Comparison of ENCODE assay signal across 8 mouse cellular contexts in the genomic region with DNA sequence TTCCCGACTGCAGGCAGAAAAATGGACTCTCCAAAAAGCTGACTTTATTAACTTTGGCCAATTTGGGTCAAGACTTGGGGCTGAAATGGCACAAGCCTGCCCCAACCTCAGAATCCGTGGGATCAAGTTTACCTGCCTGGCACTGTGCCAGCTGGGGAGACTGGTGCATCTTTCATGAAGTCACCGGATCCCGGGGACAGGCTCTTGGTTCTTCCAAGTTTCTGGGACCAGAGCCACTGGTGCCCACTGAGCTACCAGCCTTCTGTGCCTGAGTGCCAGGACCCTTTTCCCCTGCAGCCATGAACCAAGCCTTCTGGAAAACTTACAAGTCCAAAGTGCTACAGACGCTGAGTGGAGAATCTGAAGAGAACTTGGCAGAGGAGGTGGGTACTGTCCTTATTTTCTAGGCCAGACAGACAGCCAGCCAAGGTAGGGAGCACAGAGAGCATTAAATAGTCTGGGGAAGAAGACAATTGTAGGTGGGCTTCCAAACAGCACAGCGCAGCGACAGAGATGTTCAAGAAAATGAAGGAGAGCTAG. TPM values are rescaled to one million over a fixed set of nuclear protein-coding genes. Genes with fewer than 3 reads are reported as not detected.
A peak's percentile ranks its signal among the peaks of the same experiment; 100 is the strongest.
DNase-seq lines count a peak whose midpoint lies in the region; ATAC-seq and TF ChIP-seq lines count a peak whose summit lies in the region.

A gene (plus strand): TSS at position 217 of the 540 bp plus-strand sequence.

- TF ChIP-seq CTCF in CH12.LX (conservative IDR thresholded peaks at IDR 0.05 in 1 of 2, IDR thresholded peaks at IDR 0.05 in 1 of 2; ENCODE audit: low read depth in 2 of 2, low read length in 2 of 2): no peak

- ATAC-seq in forebrain, embryonic 12.5 days (ENCODE audit: low FRiP score): no peak
- no peak for ATAC-seq in limb, embryonic 15.5 days (ENCODE audit: insufficient number of reproducible peaks, low FRiP score, low TSS enrichment, low read depth)

- WGBS in forebrain, embryonic 12.5 days: 77% methylated on average over 7 of the region's 7 CpGs
- 68% methylated on average over 7 of the region's 7 CpGs for WGBS in limb, embryonic 15.5 days

- peaks cover 7 to 17% of the 10 kb centered on the region in 2 experiments for H3K36me3 ChIP-seq in CH12.LX (replicated peaks in 1 of 2; ENCODE audit: control insufficient read depth in 1 of 2, insufficient read depth in 1 of 2, low read length in 1 of 2)
- H3K36me3 ChIP-seq in forebrain, embryonic 12.5 days (replicated peaks): peaks cover 6% of the 10 kb centered on the region; the same call in 1 of the 2 replicates
- H3K36me3 ChIP-seq in limb, embryonic 15.5 days: no peaks in the 10 kb centered on the region

- no peak for TF ChIP-seq RAD21 in CH12.LX (IDR thresholded peaks at IDR 0.05; ENCODE audit: low read depth, low read length)

- peaks cover 9 to 24% of the 10 kb centered on the region in 2 experiments; a peak in 3 of 4 replicates for H3K4me1 ChIP-seq in CH12.LX (ENCODE audit: control insufficient read depth in 1 of 2, insufficient read depth in 2 of 2)
- H3K4me1 ChIP-seq in forebrain, embryonic 12.5 days: peaks cover 49% of the 10 kb centered on the region
- H3K4me1 ChIP-seq in limb, embryonic 15.5 days: peaks cover 45% of the 10 kb centered on the region

- H3K9ac ChIP-seq in CH12.LX (ENCODE audit: insufficient read depth, low read depth): peak within 1 kb of the TSS; percentile 20
- peak within 1 kb of the TSS; percentile 25; the same call in 1 of the 2 replicates for H3K9ac ChIP-seq in forebrain, embryonic 12.5 days
- H3K9ac ChIP-seq in limb, embryonic 15.5 days: 0 out of 2 replicates have a peak within 1 kb of the TSS, but pooled peaks have one; percentile 71

- peaks cover 59% of the 10 kb centered on the region for H3K27me3 ChIP-seq in CH12.LX (replicated peaks)
- H3K27me3 ChIP-seq in forebrain, embryonic 12.5 days: peaks cover 58% of the 10 kb centered on the region
- H3K27me3 ChIP-seq in limb, embryonic 15.5 days: peaks cover 56% of the 10 kb centered on the region

- no peak for TF ChIP-seq POLR2A in CH12.LX (IDR thresholded peaks at IDR 0.05; ENCODE audit: low read depth, low read length)

- H3K27ac ChIP-seq in CH12.LX (ENCODE audit: insufficient read depth, low read depth): no peak within 1 kb of the TSS
- H3K27ac ChIP-seq in forebrain, embryonic 12.5 days: 0 out of 2 replicates have a peak within 1 kb of the TSS, but pooled peaks have one; percentile 1
- no peak within 1 kb of the TSS for H3K27ac ChIP-seq in limb, embryonic 15.5 days

- TF ChIP-seq EP300 in CH12.LX (IDR thresholded peaks at IDR 0.05; ENCODE audit: low read length): no peak

- peaks cover 10% of the 10 kb centered on the region; the same call in 1 of the 2 replicates for H3K79me2 ChIP-seq in CH12.LX (replicated peaks; ENCODE audit: control insufficient read depth, extremely low read depth, insufficient read depth, poor library complexity, severe bottlenecking)

- H3K4me2 ChIP-seq in CH12.LX (ENCODE audit: insufficient read depth, low read depth, poor library complexity, severe bottlenecking): peak within 1 kb of the TSS; percentile 58; the same call in 1 of the 2 replicates
- H3K4me2 ChIP-seq in forebrain, embryonic 12.5 days: peak within 1 kb of the TSS; percentile 93
- peak within 1 kb of the TSS; percentile 89 for H3K4me2 ChIP-seq in limb, embryonic 15.5 days

- dilution Hi-C loops in CH12.LX (cut with MboI; ENCODE audit: extremely low pct_ligation_motif_present, extremely low pct_unique_long_range_greater_than_20kb, low sequenced_read_pairs): no loop called here

- in situ Hi-C loops in CH12.LX (cut with MboI; ENCODE audit: low pct_ligation_motif_present, low pct_unique_long_range_greater_than_20kb, low sequenced_read_pairs): loop anchor here (5.0 kb wide), 1 partner anchor 41 kb away; a partner anchor contains a TSS

- peak; percentile 90 for DNase-seq in heart, adult 11 months
- no peak for DNase-seq in heart, postnatal 4 days
- no peak for DNase-seq in CH12.LX (ENCODE audit: extremely low read depth)
- DNase-seq in thymus, postnatal 4 days: no peak
- DNase-seq in thymus, adult 18-20 months: no peak
- no peak for DNase-seq in adrenal gland, adult 18-20 months (ENCODE audit: low spot score in 2 of 2)

- H3K4me3 ChIP-seq in CH12.LX (replicated peaks in 1 of 3; ENCODE audit: low read depth in 2 of 3, low read length in 2 of 3, poor library complexity in 1 of 3): no peak within 1 kb of the TSS
- peak within 1 kb of the TSS; percentile 70 for H3K4me3 ChIP-seq in forebrain, embryonic 12.5 days (replicated peaks)
- H3K4me3 ChIP-seq in limb, embryonic 15.5 days: peak within 1 kb of the TSS; percentile 88

- peaks cover 10% of the 10 kb centered on the region for H3K9me3 ChIP-seq in CH12.LX (replicated peaks; ENCODE audit: low read length)
- no peaks in the 10 kb centered on the region for H3K9me3 ChIP-seq in forebrain, embryonic 12.5 days
- no peaks in the 10 kb centered on the region for H3K9me3 ChIP-seq in limb, embryonic 15.5 days

TF ChIP-seq in CH12.LX, 34 proteins besides CTCF, POLR2A, EP300 and RAD21:
- TF ChIP-seq E2F4 (IDR thresholded peaks at IDR 0.05; ENCODE audit: insufficient replicate concordance, low read depth, low read length) (no peak), USF2 (conservative IDR thresholded peaks at IDR 0.05; ENCODE audit: low read depth, low read length) (no peak), ZMIZ1 (IDR thresholded peaks at IDR 0.05; ENCODE audit: low read depth, low read length) (no peak), ELF1 (IDR thresholded peaks at IDR 0.05; ENCODE audit: low read depth, low read length) (no peak), PAX5 (IDR thresholded peaks at IDR 0.05; ENCODE audit: low read length) (no peak), MXI1 (IDR thresholded peaks at IDR 0.05; ENCODE audit: low read depth, low read length) (no peak), MAX (IDR thresholded peaks at IDR 0.05; ENCODE audit: low read length) (no peak), IRF4 (IDR thresholded peaks at IDR 0.05; ENCODE audit: low read depth, low read length) (no peak), BHLHE40 (IDR thresholded peaks at IDR 0.05; ENCODE audit: low read depth, low read length) (no peak), NRF1 (IDR thresholded peaks at IDR 0.05; ENCODE audit: low read depth, low read length) (no peak), KAT2A (IDR thresholded peaks at IDR 0.05; ENCODE audit: insufficient replicate concordance, low read length) (no peak), SMC3 (IDR thresholded peaks at IDR 0.05; ENCODE audit: low read depth, low read length) (no peak), RCOR1 (conservative IDR thresholded peaks at IDR 0.05; ENCODE audit: low read depth, low read length) (no peak), MYC (IDR thresholded peaks at IDR 0.05; ENCODE audit: low read depth, low read length) (no peak), CHD1 (IDR thresholded peaks at IDR 0.05; ENCODE audit: low read depth, low read length) (no peak), SIN3A (IDR thresholded peaks at IDR 0.05; ENCODE audit: low read length) (no peak), POLR2AphosphoS2 (IDR thresholded peaks at IDR 0.05; ENCODE audit: low read depth, low read length) (no peak)
TF ChIP-seq in CH12.LX: peak in this region for 0.

RNA-seq across cellular contexts. Expression of the gene that starts here (rescaled TPM):
- total RNA-seq in heart, postnatal 4 days (2021): not detected
- total RNA-seq in CH12.LX (2012; rRNA removed) (not detected in 2 replicates), CH12.LX (2014; rRNA removed) (not detected in 2 replicates)
- not detected in 2 replicates for polyA plus RNA-seq in CH12.LX (2012; ENCODE audit: insufficient read length, low read depth)
- polyA plus RNA-seq in forebrain, embryonic 12.5 days (2016; fragmentation: Nextera tagmentation; extraction: Ambion mirVana): not detected in 2 replicates
- polyA plus RNA-seq in limb, embryonic 15.5 days (2015; fragmentation: Nextera tagmentation; extraction: Ambion mirVana): not detected in 2 replicates
- not detected for total RNA-seq in adrenal gland, adult 18-20 months (2021)

Comparison
In these comparisons a context has a peak if more than half of its experiments do, and no peak if none do; other contexts are left out.
1. H3K4me3 ChIP-seq: peak in forebrain, embryonic 12.5 days (single experiment) and limb, embryonic 15.5 days (single experiment); none in CH12.LX (0 of 3).
2. H3K9ac ChIP-seq: peak in every context shown above with its lines; median percentile 71 in limb, embryonic 15.5 days; 25 in forebrain, embryonic 12.5 days; 20 in CH12.LX.
3. Peak in every context shown above with its lines, with median percentiles within 50 percentile points of each other: H3K4me2 ChIP-seq.